Mouse (Mus musculus) left cerebral cortex, adult 18-20 months (tissue): ENCODE measurements at regions not wholly inside any gene's neighbourhood (a gene's known extent, or its start where the extent isn't known, plus 50 kb on each side); places are given as distances from the start of the nearest gene placed in this dataset.

Experiments used
- DNase-seq, 2 experiments: peaks; one replicate each; pipeline ENCODE4 v3.0.0; 2021 to 2022; ENCODE audit warnings: low spot score in 2 of 2, mixed read lengths in 1 of 2

- peak; percentile 2 to 6 for DNase-seq
These were observed 253.4 kb upstream of the Amot start for GRCm38 (mm10) chrX:145758406-145758805.

GRCm38 (mm10) chrX:145753427-145753826 lies 248.4 kb upstream of the Amot start:
- peak; percentile 1 to 24 for DNase-seq
